Mouse (Mus musculus): Measurements from ENCODE around the gene Rnf223. TPM values are rescaled to one million over a fixed set of nuclear protein-coding genes. Genes with fewer than 3 reads are reported as not detected.

Rnf223 gene
- polyA plus RNA-seq (2012): 0.17 and 0.23 TPM in 2 replicates

DNA sequence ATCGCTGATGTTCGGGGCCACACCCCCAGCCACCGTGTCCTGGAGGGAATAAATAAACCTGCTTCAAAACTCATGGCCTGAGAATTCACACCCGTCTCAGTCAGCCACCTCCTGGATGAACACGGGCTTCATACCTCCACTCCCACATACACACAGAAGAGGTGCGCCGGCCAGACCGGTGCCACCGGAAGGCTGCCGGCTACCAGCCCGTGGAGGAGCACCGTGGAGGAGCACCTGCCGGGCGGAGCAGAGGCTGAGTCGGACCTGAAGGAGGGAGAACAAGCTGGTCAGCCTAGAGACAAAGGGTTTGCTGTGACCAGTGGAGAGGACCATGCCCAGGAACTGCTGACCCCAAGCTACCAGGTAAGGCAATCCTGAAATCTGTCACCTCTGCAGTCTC lies at the start of gene Rnf223:
Gene Rnf223 (plus strand): TSS at position 78 of the 400 bp plus-strand sequence.
- TF ChIP-seq GATA1 (IDR thresholded peaks at IDR 0.05; ENCODE audit: low read length): no peak

- no peak for TF ChIP-seq GATA1 (IDR thresholded peaks at IDR 0.05; ENCODE audit: low read length)
Observed at GRCm38 (mm10) chr4:156082621-156083234, 47.6 kb upstream of the Rnf223 start.

DNA sequence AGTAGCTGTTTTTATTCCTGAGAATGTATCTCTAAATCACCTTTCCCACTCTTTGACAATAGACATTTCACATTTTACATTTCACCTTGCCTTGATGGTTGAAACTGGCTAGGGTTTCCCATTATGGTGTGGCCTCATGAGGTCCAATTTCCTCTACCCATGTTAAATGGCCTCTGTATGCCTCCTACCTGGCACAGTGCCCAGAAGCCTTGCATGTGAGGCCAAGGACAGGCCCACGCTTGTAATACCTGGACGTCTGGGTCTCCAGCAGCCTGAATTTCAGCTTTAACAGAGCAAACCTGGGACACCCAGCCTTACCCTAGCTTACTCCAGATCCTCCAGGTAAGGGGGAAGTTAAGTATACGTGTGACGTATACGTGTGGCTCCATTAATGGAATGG lies 47.0 kb upstream of the Rnf223 start:
- no peak for TF ChIP-seq GATA1 (IDR thresholded peaks at IDR 0.05; ENCODE audit: low read length)

GRCm38 (mm10) chr4:156084096-156084879 lies 46.0 kb upstream of the Rnf223 start:
- TF ChIP-seq GATA1 (IDR thresholded peaks at IDR 0.05; ENCODE audit: low read length): no peak

DNA sequence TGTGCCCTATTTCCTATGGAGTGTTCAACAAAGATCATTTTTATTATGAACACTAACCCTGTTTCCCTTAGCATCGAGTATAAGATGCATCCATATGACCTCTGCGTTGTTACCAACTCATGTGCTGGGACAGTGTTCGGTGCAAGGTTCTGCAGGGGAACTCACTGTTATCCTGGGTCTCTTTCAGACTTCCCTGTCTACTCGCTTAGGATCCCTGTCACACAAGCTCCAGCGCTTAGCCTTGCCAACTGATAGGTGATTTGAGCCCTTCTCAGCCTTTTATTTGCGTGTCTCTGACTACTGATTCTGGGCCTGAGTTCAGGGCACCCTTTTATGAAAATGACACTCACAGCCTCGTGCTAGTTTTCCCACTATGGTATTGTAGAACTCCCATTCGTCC lies 45.1 kb upstream of the Rnf223 start:
- no peak for TF ChIP-seq GATA1 (IDR thresholded peaks at IDR 0.05; ENCODE audit: low read length)

- TF ChIP-seq GATA1 (IDR thresholded peaks at IDR 0.05; ENCODE audit: low read length): no peak
Observed at GRCm38 (mm10) chr4:156087398-156088087, 42.8 kb upstream of the Rnf223 start.

GRCm38 (mm10) chr4:156091236-156091635 lies 39.1 kb upstream of the Rnf223 start:
- no peak for TF ChIP-seq GATA1 (IDR thresholded peaks at IDR 0.05; ENCODE audit: low read length)

- no peak for TF ChIP-seq GATA1 (IDR thresholded peaks at IDR 0.05; ENCODE audit: low read length)
Observed at GRCm38 (mm10) chr4:156092765-156093164, 37.5 kb upstream of the Rnf223 start.

GRCm38 (mm10) chr4:156093758-156094157 lies 36.6 kb upstream of the Rnf223 start:
- no peak for TF ChIP-seq GATA1 (IDR thresholded peaks at IDR 0.05; ENCODE audit: low read length)

- TF ChIP-seq GATA1 (IDR thresholded peaks at IDR 0.05; ENCODE audit: low read length): no peak
Observed at GRCm38 (mm10) chr4:156096191-156096590, 34.1 kb upstream of the Rnf223 start.

GRCm38 (mm10) chr4:156097770-156098366 lies 32.4 kb upstream of the Rnf223 start:
- TF ChIP-seq GATA1 (IDR thresholded peaks at IDR 0.05; ENCODE audit: low read length): no peak

DNA sequence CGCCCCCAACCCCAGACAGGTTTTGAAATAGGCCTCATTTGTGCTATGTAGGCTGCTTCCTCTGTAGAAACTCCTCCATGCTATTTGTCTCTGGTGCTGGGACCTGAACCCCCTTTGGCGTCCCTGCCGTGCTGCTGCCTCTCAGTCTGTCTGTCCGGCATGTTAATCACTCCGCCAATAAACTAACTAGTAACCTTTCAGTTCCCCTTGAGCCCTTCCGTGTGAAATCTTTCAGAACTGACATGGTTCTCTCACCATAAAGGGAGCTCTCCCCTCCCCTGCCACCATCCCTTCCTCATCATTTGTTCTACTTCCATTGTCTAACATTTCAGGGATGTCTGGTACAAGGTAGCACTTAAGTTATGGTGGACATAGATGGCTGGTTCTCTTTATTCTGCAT lies 30.9 kb upstream of the Rnf223 start:
- no peak for TF ChIP-seq GATA1 (IDR thresholded peaks at IDR 0.05; ENCODE audit: low read length)

GRCm38 (mm10) chr4:156100501-156100900 lies 29.8 kb upstream of the Rnf223 start:
- TF ChIP-seq GATA1 (IDR thresholded peaks at IDR 0.05; ENCODE audit: low read length): no peak

GRCm38 (mm10) chr4:156101481-156101903 lies 28.8 kb upstream of the Rnf223 start:
- no peak for TF ChIP-seq GATA1 (IDR thresholded peaks at IDR 0.05; ENCODE audit: low read length)

DNA sequence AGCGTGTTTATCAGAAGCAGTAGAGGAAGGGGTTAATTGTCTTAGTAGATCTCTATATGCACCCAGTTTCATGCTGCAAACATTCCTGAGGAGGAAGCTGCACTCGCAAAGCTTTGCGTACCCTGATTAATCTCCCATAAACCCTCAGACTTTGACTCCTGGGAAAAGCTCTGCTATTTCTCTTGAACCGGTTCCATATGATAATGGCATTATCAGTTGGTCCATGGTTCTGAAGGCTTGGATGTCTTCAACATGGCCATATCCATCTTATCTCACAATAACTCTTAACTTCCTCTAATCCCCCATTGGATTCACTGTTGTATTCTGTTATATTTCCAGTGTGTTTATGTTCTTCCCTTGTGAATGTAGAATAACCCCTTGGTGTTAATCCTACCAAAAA lies 27.0 kb upstream of the Rnf223 start:
- no peak for TF ChIP-seq GATA1 (IDR thresholded peaks at IDR 0.05; ENCODE audit: low read length)
